In genomic region chr7:51973091-51973490, GRCm38 (mm10) we compare ENCODE assay signal across 17 mouse cellular contexts. TPM values are rescaled to one million over a fixed set of nuclear protein-coding genes. Genes with fewer than 3 reads are reported as not detected.
DNase-seq lines count a peak whose midpoint lies in the region; ATAC-seq and TF ChIP-seq lines count a peak whose summit lies in the region.
"Had no signal": no experiment of that assay in that cellular context is flagged by ENCODE, and none has a peak within 500 bp of the region (broad histone marks: within the 10 kb centered on the region; RNA-seq: fewer than 3 reads in every experiment).

No protein-coding gene starts in this region.

- no peak overlapping the region for H3K4me2 ChIP-seq in kidney, embryonic 14.5 days (replicated peaks; ENCODE audit: low read depth, low read length)
- H3K4me2 ChIP-seq in kidney, embryonic 16.5 days (replicated peaks; ENCODE audit: low read depth, low read length): no peak overlapping the region
- H3K4me2 ChIP-seq in hindbrain, embryonic 15.5 days: no peak overlapping the region
- H3K4me2 ChIP-seq: heart, embryonic 15.5 days; lung, embryonic 14.5 days; midbrain, embryonic 12.5 days had no signal

- no peaks in the 10 kb centered on the region for H3K79me2 ChIP-seq in C2C12 (ENCODE audit: control insufficient read depth, insufficient read depth)

- peak overlapping the region; percentile 12 for H3ac ChIP-seq in C2C12 (ENCODE audit: control insufficient read depth, insufficient read length, low read depth)

- no peaks in the 10 kb centered on the region for H3K4me1 ChIP-seq in kidney, embryonic 14.5 days (ENCODE audit: control insufficient read depth, insufficient read depth, low read length)
- no peaks in the 10 kb centered on the region for H3K4me1 ChIP-seq in kidney, embryonic 16.5 days (ENCODE audit: insufficient read depth, low read length)
- H3K4me1 ChIP-seq in hindbrain, embryonic 15.5 days (replicated peaks): peaks cover 13% of the 10 kb centered on the region
- H3K4me1 ChIP-seq: heart, embryonic 15.5 days had no signal

- no peaks in the 10 kb centered on the region for H3K36me3 ChIP-seq in kidney, embryonic 14.5 days (ENCODE audit: control insufficient read depth, insufficient read depth, low read length)
- H3K36me3 ChIP-seq in kidney, embryonic 16.5 days (ENCODE audit: insufficient read depth, low read length): no peaks in the 10 kb centered on the region
- H3K36me3 ChIP-seq in C2C12 (ENCODE audit: control insufficient read depth, insufficient read depth): no peaks in the 10 kb centered on the region
- no peaks in the 10 kb centered on the region for H3K36me3 ChIP-seq in hindbrain, embryonic 15.5 days
- H3K36me3 ChIP-seq: heart, embryonic 15.5 days; midbrain, embryonic 12.5 days had no signal

- no peak for TF ChIP-seq CTCF in C2C12 (IDR thresholded peaks at IDR 0.05; ENCODE audit: control insufficient read depth, insufficient read depth, insufficient read length)

- H3K9me3 ChIP-seq in kidney, embryonic 14.5 days (ENCODE audit: control insufficient read depth, low read length): no peaks in the 10 kb centered on the region
- H3K9me3 ChIP-seq in kidney, embryonic 16.5 days (ENCODE audit: low read length): no peaks in the 10 kb centered on the region
- H3K9me3 ChIP-seq in hindbrain, embryonic 15.5 days: no peaks in the 10 kb centered on the region
- H3K9me3 ChIP-seq: heart, embryonic 15.5 days; midbrain, embryonic 12.5 days had no signal

- H3K27me3 ChIP-seq in kidney, embryonic 14.5 days (ENCODE audit: control insufficient read depth, insufficient read depth, low read length): no peaks in the 10 kb centered on the region
- no peaks in the 10 kb centered on the region for H3K27me3 ChIP-seq in kidney, embryonic 16.5 days (ENCODE audit: insufficient read depth, low read length)
- H3K27me3 ChIP-seq in C2C12 (ENCODE audit: control insufficient read depth, insufficient read depth, insufficient read length): no peaks in the 10 kb centered on the region
- H3K27me3 ChIP-seq in hindbrain, embryonic 15.5 days: no peaks in the 10 kb centered on the region
- H3K27me3 ChIP-seq: heart, embryonic 15.5 days; midbrain, embryonic 12.5 days had no signal

- no peaks in the 10 kb centered on the region for H3K79me3 ChIP-seq in C2C12 (ENCODE audit: low read depth)

- peak; percentile 19 for DNase-seq in cerebellum, postnatal 14 days
- DNase-seq in cerebellum, postnatal 4 days (ENCODE audit: low spot score in 2 of 2): no peak
- no peak for DNase-seq in urinary bladder, postnatal 36 days (ENCODE audit: low spot score in 2 of 2)
- no peak for DNase-seq in spleen, adult 12 weeks (ENCODE audit: low spot score)
- DNase-seq: heart, adult 11 months; kidney, adult 11 months had no signal

- no peak overlapping the region for H3K9ac ChIP-seq in kidney, embryonic 14.5 days (ENCODE audit: low read depth, low read length)
- no peak overlapping the region for H3K9ac ChIP-seq in kidney, embryonic 16.5 days (replicated peaks; ENCODE audit: low read length)
- H3K9ac ChIP-seq in hindbrain, embryonic 15.5 days: no peak overlapping the region
- H3K9ac ChIP-seq: heart, embryonic 15.5 days; lung, embryonic 14.5 days; midbrain, embryonic 12.5 days had no signal

- WGBS in kidney, embryonic 14.5 days: 74% methylated on average over 5 of the region's 5 CpGs
- WGBS in kidney, embryonic 16.5 days: 76% methylated on average over 5 of the region's 5 CpGs
- 57% methylated on average over 5 of the region's 5 CpGs for whole genome bisulfite sequencing in hindbrain, embryonic 15.5 days

- 0 out of 2 replicates have a peak, but pooled peaks have one; percentile 16 for ATAC-seq in kidney, embryonic 14.5 days (ENCODE audit: low FRiP score, low TSS enrichment)
- ATAC-seq in kidney, embryonic 16.5 days (ENCODE audit: low FRiP score, low TSS enrichment): no peak
- ATAC-seq in hindbrain, embryonic 15.5 days (ENCODE audit: low FRiP score, low read depth): peak; percentile 52

- no peak overlapping the region for H3K27ac ChIP-seq in kidney, embryonic 14.5 days (ENCODE audit: low read depth, low read length)
- H3K27ac ChIP-seq in kidney, embryonic 16.5 days (ENCODE audit: low read length): no peak overlapping the region
- 0 out of 2 replicates have a peak overlapping the region, but pooled peaks have one; percentile 8 for H3K27ac ChIP-seq in hindbrain, embryonic 15.5 days (replicated peaks)
- H3K27ac ChIP-seq: heart, embryonic 15.5 days; midbrain, embryonic 12.5 days had no signal

- H3K4me3 ChIP-seq in kidney, embryonic 14.5 days (ENCODE audit: low read length): no peak overlapping the region
- no peak overlapping the region for H3K4me3 ChIP-seq in kidney, embryonic 16.5 days (ENCODE audit: low read length)
- H3K4me3 ChIP-seq in C2C12 (ENCODE audit: insufficient read depth, poor library complexity, severe bottlenecking): no peak overlapping the region
- no peak overlapping the region for H3K4me3 ChIP-seq in hindbrain, embryonic 15.5 days
- H3K4me3 ChIP-seq: heart, embryonic 15.5 days; midbrain, embryonic 12.5 days had no signal

TF ChIP-seq in C2C12, 6 proteins besides CTCF, POLR2A, EP300 and RAD21:
- TF ChIP-seq FOSL1 (IDR thresholded peaks at IDR 0.05; ENCODE audit: insufficient read depth, low read length, poor library complexity, severe bottlenecking) (no peak), MAX (IDR thresholded peaks at IDR 0.05) (no peak), MYOD1 (IDR thresholded peaks at IDR 0.05; ENCODE audit: control insufficient read depth, insufficient read length, low read depth) (no peak), USF1 (IDR thresholded peaks at IDR 0.05; ENCODE audit: low read depth) (no peak), MYOG (IDR thresholded peaks at IDR 0.05; ENCODE audit: control insufficient read depth, extremely low read depth, insufficient read length) (no peak), CEBPB (IDR thresholded peaks at IDR 0.05; ENCODE audit: low read depth) (no peak)

RNA-seq across cellular contexts. Expression of gene Svip, which starts 32.7 kb away (rescaled TPM):
- 7.5 and 10.7 TPM in 2 replicates for polyA plus RNA-seq in kidney, embryonic 14.5 days (2014; fragmentation: Nextera tagmentation; extraction: Ambion mirVana)
- polyA plus RNA-seq in kidney, embryonic 16.5 days (2015; fragmentation: Nextera tagmentation; extraction: Ambion mirVana): 11.0 and 11.3 TPM in 2 replicates
- 1.2 TPM for polyA plus RNA-seq in C2C12 (2012; fragmentation: generic; extraction: Trizol)
- polyA plus RNA-seq in hindbrain, embryonic 15.5 days (2015; fragmentation: Nextera tagmentation; extraction: Ambion mirVana): 18.8 and 19.7 TPM in 2 replicates

RNA-seq across cellular contexts. Expression of gene 1700015G11Rik, which starts 42.4 kb away (rescaled TPM):
- not detected in 2 replicates for polyA plus RNA-seq in kidney, embryonic 14.5 days (2014; fragmentation: Nextera tagmentation; extraction: Ambion mirVana)
- not detected in 2 replicates for polyA plus RNA-seq in kidney, embryonic 16.5 days (2015; fragmentation: Nextera tagmentation; extraction: Ambion mirVana)
- not detected for polyA plus RNA-seq in C2C12 (2012; fragmentation: generic; extraction: Trizol)
- polyA plus RNA-seq in hindbrain, embryonic 15.5 days (2015; fragmentation: Nextera tagmentation; extraction: Ambion mirVana): not detected in 2 replicates
- polyA plus RNA-seq: cerebellum, adult 2 months; embryonic facial prominence, embryonic 14.5 days; heart, embryonic 15.5 days; lung, embryonic 14.5 days; midbrain, embryonic 12.5 days; stomach, embryonic 14.5 days; thymus, adult 2 months had no signal

Comparison
In these comparisons a context has a peak if more than half of its experiments do, and no peak if none do; other contexts are left out.
1. DNase-seq: peak in cerebellum, postnatal 14 days (2 of 2); none in cerebellum, postnatal 4 days (0 of 2), urinary bladder, postnatal 36 days (0 of 2) and spleen, adult 12 weeks (single experiment).